Comparison of ENCODE assay signal across 20 mouse cellular contexts in the genomic region with DNA sequence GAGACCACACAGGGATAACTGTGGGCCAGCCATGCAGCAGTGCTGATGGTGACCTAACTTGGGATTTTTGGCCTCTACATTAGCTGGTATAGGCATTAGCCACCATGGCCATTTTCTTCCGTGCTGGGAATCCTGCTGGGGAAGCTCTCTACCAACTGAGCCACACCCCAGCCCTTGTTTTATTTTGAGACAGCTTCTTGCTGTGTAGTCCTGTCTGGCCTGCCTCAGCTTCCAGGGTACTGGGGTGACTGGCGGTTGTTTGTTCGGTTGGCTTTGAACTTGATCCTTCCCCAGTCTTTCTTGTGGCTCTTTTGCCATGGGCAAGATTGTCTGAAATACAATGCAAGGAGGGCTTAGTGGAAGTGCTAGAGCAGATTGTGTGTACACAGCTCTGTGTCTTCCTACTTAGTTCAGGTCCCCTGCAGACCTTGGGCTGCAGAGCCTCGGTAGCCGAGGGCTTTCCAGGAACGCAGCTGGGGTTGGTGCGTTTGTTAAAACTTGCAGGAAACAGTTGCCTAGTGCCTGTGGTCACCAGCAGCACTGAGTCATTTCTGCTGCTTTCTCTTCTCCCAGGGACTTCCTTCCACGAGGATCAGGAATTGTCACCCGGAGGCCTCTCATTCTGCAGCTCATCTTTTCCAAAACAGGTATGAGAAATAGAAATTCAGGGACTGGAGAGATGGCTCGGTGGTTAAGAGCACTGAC. TPM values are rescaled to one million over a fixed set of nuclear protein-coding genes. Genes with fewer than 3 reads are reported as not detected.
DNase-seq lines count a peak whose midpoint lies in the region; ATAC-seq and TF ChIP-seq lines count a peak whose summit lies in the region.
"Had no signal": no experiment of that assay in that cellular context is flagged by ENCODE, and none has a peak within 500 bp of the region (broad histone marks: within the 10 kb centered on the region; RNA-seq: fewer than 3 reads in every experiment).

No protein-coding gene starts in this region.

- no peak for DNase-seq in kidney, postnatal 0 days (ENCODE audit: low spot score)
- no peak for DNase-seq in kidney, postnatal 14 days
- peak; percentile 39 for DNase-seq in thymus, postnatal 0 days (ENCODE audit: low spot score)
- DNase-seq in thymus, postnatal 14 days = no peak
- DNase-seq in naive thymus-derived CD4-positive, alpha-beta T cell, adult 2 months (ENCODE audit: low read depth) = peak; percentile 48
- no peak for DNase-seq in spleen, postnatal 4 days (ENCODE audit: low spot score in 2 of 2)
- DNase-seq in urinary bladder, postnatal 25 days (ENCODE audit: low spot score) = no peak
- DNase-seq: adrenal gland, postnatal 14 days; cerebellum, adult 18-20 months; gastrocnemius, postnatal 36 days; heart, postnatal 36 days; kidney, adult 18-20 months; kidney, postnatal 25 days; lung, embryonic 14.5 days; lung, postnatal 4 days; midbrain, embryonic 14.5 days had no signal

- 87% methylated on average over 10 of the region's 10 CpGs for WGBS in kidney, postnatal 0 days

- H3K4me3 ChIP-seq in kidney, postnatal 0 days (replicated peaks; ENCODE audit: low read depth, low read length) = no peak overlapping the region
- no peak overlapping the region for H3K4me3 ChIP-seq in bone marrow macrophage, adult 2 months (ENCODE audit: insufficient read depth, low read length)
- H3K4me3 ChIP-seq: forebrain, embryonic 12.5 days; heart, embryonic 12.5 days had no signal

- no peaks in the 10 kb centered on the region for H3K9me3 ChIP-seq in kidney, postnatal 0 days (replicated peaks; ENCODE audit: low read length)
- H3K9me3 ChIP-seq: forebrain, embryonic 12.5 days; heart, embryonic 12.5 days had no signal

- 0 out of 2 replicates have a peak overlapping the region, but pooled peaks have one; percentile 13 for H3K27ac ChIP-seq in kidney, postnatal 0 days
- H3K27ac ChIP-seq in bone marrow macrophage, adult 2 months (ENCODE audit: insufficient read depth, low read depth, low read length) = peak overlapping the region; percentile 37
- H3K27ac ChIP-seq: forebrain, embryonic 12.5 days; hindbrain, postnatal 0 days had no signal

- peaks cover 10% of the 10 kb centered on the region; the same call in 1 of the 2 replicates for H3K36me3 ChIP-seq in kidney, postnatal 0 days (ENCODE audit: insufficient read depth, low read length)

- ATAC-seq in kidney, postnatal 0 days (replicated peaks; ENCODE audit: low FRiP score, low read depth) = no peak
- ATAC-seq: hindbrain, postnatal 0 days had no signal

- 0 out of 2 replicates have a peak, but pooled peaks cover 4% of the 10 kb centered on the region for H3K4me1 ChIP-seq in kidney, postnatal 0 days (replicated peaks; ENCODE audit: insufficient read depth, low read length)
- peaks cover 87% of the 10 kb centered on the region for H3K4me1 ChIP-seq in bone marrow macrophage, adult 2 months (ENCODE audit: control insufficient read depth, insufficient read depth, low read length)
- H3K4me1 ChIP-seq: forebrain, embryonic 12.5 days had no signal

- TF ChIP-seq POLR2A in bone marrow macrophage, adult 2 months (IDR thresholded peaks at IDR 0.05; ENCODE audit: borderline replicate concordance, low read depth, low read length) = no peak

- H3K27me3 ChIP-seq in kidney, postnatal 0 days (ENCODE audit: insufficient read depth, low read length) = no peaks in the 10 kb centered on the region
- H3K27me3 ChIP-seq: forebrain, embryonic 12.5 days; heart, embryonic 12.5 days had no signal

- H3K4me2 ChIP-seq in kidney, postnatal 0 days (ENCODE audit: low read length) = no peak overlapping the region
- H3K4me2 ChIP-seq: forebrain, embryonic 12.5 days; heart, embryonic 12.5 days; lung, embryonic 14.5 days had no signal

- H3K9ac ChIP-seq in kidney, postnatal 0 days (ENCODE audit: low read depth, low read length) = no peak overlapping the region
- H3K9ac ChIP-seq: forebrain, embryonic 12.5 days; heart, embryonic 12.5 days; lung, embryonic 14.5 days had no signal

- TF ChIP-seq CTCF in kidney, postnatal 0 days (IDR thresholded peaks at IDR 0.05; ENCODE audit: low read depth) = no peak
- no peak for TF ChIP-seq CTCF in bone marrow macrophage, adult 2 months (IDR thresholded peaks at IDR 0.05; ENCODE audit: low read depth, low read length)

RNA-seq across cellular contexts. Expression of gene Dnm2, which starts 32.4 kb away (rescaled TPM):
- polyA plus RNA-seq in kidney, postnatal 0 days (2015; fragmentation: Nextera tagmentation; extraction: Ambion mirVana) = 68.0 and 68.9 TPM in 2 replicates
- 107 TPM in 2 replicates for polyA plus RNA-seq in thymus, postnatal 0 days (2015; fragmentation: Nextera tagmentation; extraction: Ambion mirVana)
- polyA plus RNA-seq in bone marrow macrophage, adult 2 months (2012; ENCODE audit: insufficient read depth, insufficient read length, missing spikeins) = 118 and 129 TPM in 2 replicates

RNA-seq across cellular contexts. Expression of gene Qtrt1, which starts 45.4 kb away (rescaled TPM):
- 41.1 and 42.0 TPM in 2 replicates for polyA plus RNA-seq in kidney, postnatal 0 days (2015; fragmentation: Nextera tagmentation; extraction: Ambion mirVana)
- 27.0 and 29.1 TPM in 2 replicates for polyA plus RNA-seq in thymus, postnatal 0 days (2015; fragmentation: Nextera tagmentation; extraction: Ambion mirVana)
- 9.9 and 14.9 TPM in 2 replicates for polyA plus RNA-seq in bone marrow macrophage, adult 2 months (2012; ENCODE audit: insufficient read depth, insufficient read length, missing spikeins)

RNA-seq across cellular contexts. Expression of gene Tmed1, which starts 53.0 kb away (rescaled TPM):
- 128 and 131 TPM in 2 replicates for polyA plus RNA-seq in kidney, postnatal 0 days (2015; fragmentation: Nextera tagmentation; extraction: Ambion mirVana)
- polyA plus RNA-seq in thymus, postnatal 0 days (2015; fragmentation: Nextera tagmentation; extraction: Ambion mirVana) = 30.2 and 31.1 TPM in 2 replicates
- polyA plus RNA-seq in bone marrow macrophage, adult 2 months (2012; ENCODE audit: insufficient read depth, insufficient read length, missing spikeins) = 11.3 and 11.8 TPM in 2 replicates

Comparison
In these comparisons a context has a peak if more than half of its experiments do, and no peak if none do; other contexts are left out.
1. DNase-seq: peak in thymus, postnatal 0 days (single experiment) and naive thymus-derived CD4-positive, alpha-beta T cell, adult 2 months (single experiment); none in kidney, postnatal 0 days (single experiment), kidney, postnatal 14 days (single experiment), thymus, postnatal 14 days (single experiment), spleen, postnatal 4 days (0 of 2) and urinary bladder, postnatal 25 days (single experiment).